Mouse (Mus musculus) myocyte (in vitro differentiated cells): ENCODE measurements around the gene Atp2b2.
A peak's percentile ranks its signal among the peaks of the same experiment; 100 is the strongest.

Experiments
- POLR2A ChIP-seq: IDR thresholded peaks from one replicate; pipeline ENCODE4 v1.6.1; 2011; ENCODE audit warnings: low read depth, mild to moderate bottlenecking, control low read depth, moderate library complexity; ENCODE audit not compliant: insufficient read length
- REST ChIP-seq: IDR thresholded peaks from one replicate; pipeline ENCODE4 v1.6.1; 2011; ENCODE audit warnings: mild to moderate bottlenecking, control low read depth, moderate library complexity; ENCODE audit not compliant: insufficient read depth, insufficient read length
- TCF3 ChIP-seq: IDR thresholded peaks from one replicate; pipeline ENCODE4 v1.6.1; 2011; ENCODE audit warnings: low read depth, control low read depth; ENCODE audit not compliant: insufficient read length

GRCm38 (mm10) chr6:113962811-113963210 lies 79.6 kb downstream of the Atp2b2 start:
- no peak for TF ChIP-seq POLR2A
- peak; percentile 69 for TF ChIP-seq REST
- TF ChIP-seq TCF3 = no peak
